Mouse (Mus musculus) adrenal gland, postnatal 36 days (tissue): ENCODE measurements around the gene Col25a1. TPM values are rescaled to one million over a fixed set of nuclear protein-coding genes. Genes with fewer than 3 reads are reported as not detected.

Experiments used
- DNase-seq, 2 experiments: peaks; one replicate each; pipeline ENCODE4 v3.0.0; 2021; ENCODE audit warnings: mixed read lengths in 1 of 2
- long read RNA-seq, 2 experiments: library from polyadenylated mRNA; stranded (forward); transcript quantifications; one replicate each; pipeline ENCODE4 v2.0.0; 2021; ENCODE audit warnings: borderline sequencing depth in 2 of 2
- total RNA-seq, 2 experiments: library from RNA; stranded (reverse); gene quantifications; 2 replicates each; pipeline ENCODE4 v1.2.3; 2021

Col25a1 gene
- 1 to 10 TPM; 2.7 to 9.2 TPM for total RNA-seq
- long read RNA-seq, experiment 1, partial matches to known transcripts, result 0 of 2 reads
- long read RNA-seq, experiment 1, other reads (novel, unspliced or antisense), result 2 of 2 reads
- long read RNA-seq, experiment 2, result 0 reads

DNA sequence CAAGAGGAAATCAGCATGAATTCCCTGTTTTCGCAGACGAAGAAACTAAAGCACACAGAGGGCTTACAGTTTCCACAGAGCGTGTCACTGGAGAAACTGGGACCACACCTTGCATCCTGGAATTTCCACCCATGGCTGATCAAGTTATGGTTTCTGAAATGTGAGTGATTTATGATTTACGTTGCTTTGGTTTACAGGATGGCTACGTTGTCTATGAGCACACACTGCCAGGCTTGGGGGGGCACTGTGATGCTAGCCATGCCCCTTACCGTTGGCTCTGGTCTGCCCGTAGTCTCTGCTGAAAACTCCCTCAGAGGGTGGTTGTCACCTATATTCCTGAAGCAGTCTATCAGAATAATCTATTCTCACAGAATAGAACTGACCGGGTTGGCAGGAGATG is at the start of gene Col25a1:
Col25a1 (plus strand) TSS at position 301 of the 400 bp plus-strand sequence.
- no peak for DNase-seq

DNA sequence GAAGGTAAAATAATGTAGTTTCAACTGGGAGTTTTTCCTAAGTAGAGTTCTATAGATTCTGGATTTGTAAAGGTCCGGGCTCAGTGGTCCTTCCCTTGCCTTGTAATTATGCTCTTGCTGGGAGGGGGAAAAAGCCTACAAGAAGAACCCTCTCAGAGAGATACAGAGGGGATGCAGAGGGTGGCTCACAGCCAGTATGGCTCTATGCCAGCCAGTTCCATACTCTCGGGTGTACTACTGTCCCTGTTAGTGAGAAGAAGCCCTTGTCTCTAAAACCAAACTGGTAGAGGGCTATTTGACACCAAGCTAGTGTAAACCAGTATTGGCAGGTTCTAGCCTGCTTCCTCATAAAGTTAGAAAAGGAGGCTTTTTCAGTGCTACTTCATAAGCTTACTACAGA is 48.0 kb upstream of the Col25a1 start:
- DNase-seq, result no peak

DNA sequence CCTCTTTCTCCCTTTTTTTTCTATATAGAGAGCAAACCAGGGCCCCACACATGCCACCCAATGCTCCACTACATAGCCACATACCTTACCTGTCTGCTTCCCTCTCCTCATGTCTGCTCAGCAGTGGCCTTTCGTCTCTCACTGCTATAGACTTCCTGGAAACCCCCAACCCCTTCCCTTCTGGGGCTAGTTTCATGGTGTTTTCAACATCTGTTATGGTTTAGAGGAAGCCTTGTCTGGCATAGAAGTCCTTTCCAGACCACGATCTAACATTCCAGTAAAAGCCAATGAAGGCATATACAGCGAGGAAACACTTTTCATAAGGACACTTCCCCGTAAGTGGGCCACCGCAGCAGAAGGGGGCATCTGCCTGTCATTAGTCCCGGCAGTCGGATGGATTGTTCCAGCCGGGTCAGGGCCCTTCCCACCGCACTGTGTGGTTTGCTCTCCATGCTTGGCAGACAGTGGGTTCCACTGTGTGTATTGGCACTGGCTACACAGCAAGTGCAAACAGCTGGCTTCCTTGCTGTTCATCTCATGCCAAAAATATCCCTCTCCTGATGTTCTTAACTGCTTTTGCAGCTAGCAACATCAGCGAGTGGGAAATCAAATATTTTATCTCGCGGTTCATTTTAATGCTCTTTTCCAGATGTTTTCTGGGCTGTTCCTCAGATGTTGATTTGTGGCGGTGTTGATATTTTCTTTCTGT is 44.8 kb upstream of the Col25a1 start:
- DNase-seq, result peak in 1 of 2 experiments; percentile 19

DNA sequence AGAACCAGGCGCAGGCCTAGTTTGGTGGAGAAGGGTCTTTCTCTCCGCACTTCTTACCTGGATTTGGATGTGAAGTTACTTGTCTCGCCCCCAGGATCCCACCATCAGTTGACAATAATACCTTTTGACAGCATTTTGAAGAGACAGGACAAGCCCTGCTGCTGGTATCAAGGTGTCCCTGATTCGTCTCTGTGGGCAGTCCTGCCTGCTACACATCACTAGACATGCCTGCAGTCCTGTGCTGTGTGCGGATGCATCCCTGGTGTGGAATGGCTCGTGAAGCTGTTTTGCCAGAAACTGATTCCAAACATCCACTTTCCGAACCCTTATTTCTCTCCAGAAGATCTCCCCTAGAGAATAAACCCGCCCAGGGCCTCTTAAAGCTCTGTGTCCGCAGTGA is 43.8 kb upstream of the Col25a1 start:
- no peak for DNase-seq

GRCm38 (mm10) chr3:130088654-130089053 is 42.6 kb upstream of the Col25a1 start:
- no peak for DNase-seq

GRCm38 (mm10) chr3:130090460-130090859 is 40.8 kb upstream of the Col25a1 start:
- DNase-seq, result no peak

GRCm38 (mm10) chr3:130094125-130094704 is 37.1 kb upstream of the Col25a1 start:
- no peak for DNase-seq

- peak; percentile 27 to 47 for DNase-seq
Measured at GRCm38 (mm10) chr3:130095160-130095781, 36.0 kb upstream of the Col25a1 start.

- peak; percentile 29 to 30 for DNase-seq
Measured at GRCm38 (mm10) chr3:130103486-130103885, 27.8 kb upstream of the Col25a1 start.

- DNase-seq, result no peak
Measured at GRCm38 (mm10) chr3:130104471-130104870, 26.8 kb upstream of the Col25a1 start.

DNA sequence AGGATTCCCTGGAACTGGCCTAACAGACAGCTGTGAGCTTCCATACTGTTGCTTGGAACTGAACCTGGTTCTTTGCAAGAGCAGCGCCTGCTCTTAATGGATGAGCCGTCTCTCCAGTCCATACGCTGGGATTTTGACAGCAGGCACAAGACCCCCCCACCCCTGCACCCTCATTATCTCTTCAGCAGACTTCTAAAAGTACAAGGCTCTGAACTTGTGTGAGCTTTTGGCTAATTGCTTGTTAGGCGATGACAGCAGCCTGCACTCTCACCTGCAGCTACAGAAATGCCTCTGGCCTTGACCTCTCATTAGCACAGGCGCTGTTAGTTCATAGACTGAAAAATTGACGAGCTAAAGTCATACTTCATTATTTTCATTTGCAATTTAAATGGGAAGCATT is 14.4 kb upstream of the Col25a1 start:
- DNase-seq, result no peak

DNA sequence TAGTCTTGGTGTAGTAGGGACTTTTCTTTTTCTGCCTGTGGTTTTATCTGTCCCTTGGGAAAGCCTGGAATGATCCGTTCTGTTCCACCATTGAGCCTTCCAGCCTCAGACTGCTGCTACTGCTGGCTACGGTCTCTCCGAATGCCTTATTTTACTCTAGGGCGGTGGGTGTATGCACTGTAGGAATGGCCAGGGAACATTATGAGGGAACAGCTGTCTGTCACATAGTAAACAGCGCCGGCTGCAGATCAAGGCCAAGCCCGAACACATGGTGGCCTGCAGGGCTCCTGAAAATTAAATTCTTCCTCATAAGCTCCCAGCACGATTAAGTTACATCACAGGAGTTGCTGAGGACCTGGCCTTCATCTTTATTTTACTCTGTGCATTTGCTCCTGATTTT is 3.5 kb upstream of the Col25a1 start:
- DNase-seq, result no peak

- no peak for DNase-seq
Measured at GRCm38 (mm10) chr3:130128564-130128963, 2.7 kb upstream of the Col25a1 start.

- peak; percentile 4 to 11 for DNase-seq
Measured at GRCm38 (mm10) chr3:130129635-130130206, 1.6 kb upstream of the Col25a1 start.

GRCm38 (mm10) chr3:130137204-130137603 is 5.9 kb downstream of the Col25a1 start:
- no peak for DNase-seq

- no peak for DNase-seq
Measured at GRCm38 (mm10) chr3:130137640-130138039, 6.3 kb downstream of the Col25a1 start.

- no peak for DNase-seq
Measured at GRCm38 (mm10) chr3:130145874-130146273, 14.6 kb downstream of the Col25a1 start.

DNA sequence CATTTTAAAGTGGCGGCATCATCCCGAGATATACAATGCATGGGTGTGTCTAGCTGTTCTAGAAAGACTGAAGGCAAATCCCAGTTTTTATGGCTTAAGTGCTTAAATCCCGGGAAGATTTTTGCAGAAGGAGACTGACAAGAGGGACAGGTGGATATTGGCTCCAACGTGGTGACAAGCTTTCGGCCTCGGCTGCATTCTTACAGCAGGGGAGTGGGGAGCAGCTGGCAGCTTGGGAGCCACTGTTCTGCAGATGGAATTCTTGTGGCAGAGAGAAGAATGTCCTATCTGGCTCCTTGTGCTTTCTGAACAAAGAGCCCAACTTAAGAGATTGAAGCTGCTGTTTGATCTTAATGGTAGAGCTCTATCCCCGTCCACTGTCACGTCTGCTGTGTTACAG is 16.5 kb downstream of the Col25a1 start:
- no peak for DNase-seq

- no peak for DNase-seq
Measured at GRCm38 (mm10) chr3:130149180-130149579, 17.9 kb downstream of the Col25a1 start.

DNA sequence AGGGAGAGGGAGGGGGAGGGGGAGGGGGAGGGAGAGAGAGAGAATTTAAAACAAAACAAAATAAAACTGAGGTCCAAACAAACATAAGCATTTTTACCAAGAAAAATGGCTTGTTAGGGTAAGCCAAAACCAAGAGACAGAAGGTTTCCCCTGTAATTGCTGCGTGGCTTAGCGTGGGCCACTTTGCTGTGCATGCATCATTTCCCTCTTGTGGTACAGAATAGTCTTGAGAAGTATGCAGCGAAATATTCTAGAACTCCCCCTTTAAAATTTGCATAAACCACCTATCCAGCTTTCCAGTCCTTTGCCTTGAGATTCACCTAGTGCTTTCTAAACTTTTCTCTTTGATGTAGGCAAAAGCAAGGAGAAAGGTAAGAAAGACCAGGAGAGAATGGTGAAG is 21.8 kb downstream of the Col25a1 start:
- no peak for DNase-seq

DNA sequence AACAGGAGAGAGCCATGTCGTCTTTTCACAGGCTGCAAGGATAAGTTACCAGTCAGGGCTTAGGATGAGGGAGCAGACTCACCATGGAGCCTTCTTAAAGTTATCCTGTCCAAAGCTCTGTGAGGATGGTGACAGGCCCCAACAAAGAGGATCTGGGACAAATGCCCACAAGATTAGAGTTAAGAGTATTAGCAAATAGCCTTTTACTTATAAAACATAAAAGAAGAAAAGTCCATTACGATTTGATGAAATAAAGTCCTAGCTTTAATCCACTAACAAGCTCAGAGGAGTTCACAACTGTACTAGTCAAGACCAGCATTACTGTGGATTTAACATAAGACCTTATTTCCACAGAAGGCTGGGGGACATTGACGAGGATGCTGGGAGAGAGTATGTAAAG is 26.2 kb downstream of the Col25a1 start:
- DNase-seq, result no peak

GRCm38 (mm10) chr3:130159906-130160305 is 28.6 kb downstream of the Col25a1 start:
- peak; percentile 47 to 76 for DNase-seq

GRCm38 (mm10) chr3:130160902-130161301 is 29.6 kb downstream of the Col25a1 start:
- no peak for DNase-seq
